In the genomic region with DNA sequence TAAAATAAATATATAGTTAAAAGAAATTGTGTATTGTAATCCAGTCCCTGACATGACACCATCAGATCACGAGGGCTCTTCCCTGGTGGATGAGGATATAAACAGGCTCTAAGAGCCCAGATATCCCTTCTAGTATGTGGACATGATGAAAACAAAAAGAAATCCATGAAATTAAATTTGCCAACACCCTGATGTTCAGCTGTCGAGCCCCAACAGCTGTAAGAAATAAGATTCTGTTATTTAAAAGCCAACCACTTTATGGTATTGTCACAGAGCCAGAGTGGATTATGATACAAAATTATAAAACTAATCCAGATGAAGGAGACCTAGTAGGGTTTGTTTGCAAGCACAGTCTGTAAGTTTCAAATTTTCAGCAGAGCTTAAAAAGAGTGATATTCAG, we compare ENCODE assay signal across 22 mouse cellular contexts.
"Had no signal": no experiment of that assay in that cellular context is flagged by ENCODE, and none has a peak within 500 bp of the region (broad histone marks: within the 10 kb centered on the region; RNA-seq: fewer than 3 reads in every experiment).

No protein-coding gene starts in this region.

- H3K27ac ChIP-seq: lung, embryonic 15.5 days; macrophage; midbrain, embryonic 13.5 days; midbrain, embryonic 15.5 days; neural tube, embryonic 13.5 days; neural tube, embryonic 15.5 days; stomach, embryonic 15.5 days; stomach, postnatal 0 days had no signal

- H3K36me3 ChIP-seq: lung, embryonic 15.5 days; midbrain, embryonic 13.5 days; midbrain, embryonic 15.5 days; neural tube, embryonic 13.5 days; neural tube, embryonic 15.5 days; stomach, embryonic 15.5 days had no signal

- H3K9ac ChIP-seq: liver, postnatal 0 days; lung, embryonic 15.5 days; midbrain, embryonic 13.5 days; midbrain, embryonic 15.5 days; neural tube, embryonic 13.5 days; neural tube, embryonic 15.5 days; stomach, embryonic 15.5 days had no signal

- H3K27me3 ChIP-seq: lung, embryonic 15.5 days; megakaryocyte, embryonic 14.5 days; midbrain, embryonic 13.5 days; midbrain, embryonic 15.5 days; neural tube, embryonic 13.5 days; neural tube, embryonic 15.5 days; stomach, embryonic 15.5 days had no signal

- H3K9me3 ChIP-seq: lung, embryonic 15.5 days; megakaryocyte, embryonic 14.5 days; midbrain, embryonic 13.5 days; midbrain, embryonic 15.5 days; neural tube, embryonic 13.5 days; neural tube, embryonic 15.5 days; stomach, embryonic 15.5 days had no signal

- H3K4me1 ChIP-seq: lung, embryonic 15.5 days; megakaryocyte, embryonic 14.5 days; midbrain, embryonic 13.5 days; midbrain, embryonic 15.5 days; neural tube, embryonic 15.5 days; stomach, embryonic 15.5 days had no signal

- DNase-seq: liver, postnatal 0 days; lung, adult 2 months; lung, postnatal 14 days; lung, postnatal 36 days; retina, postnatal 1 day; right cerebral cortex, adult 18-20 months; right cerebral cortex, postnatal 25 days; right cerebral cortex, postnatal 4 days; thymus, adult 2 months; thymus, postnatal 25 days; thymus, postnatal 4 days had no signal

- H3K4me3 ChIP-seq: lung, embryonic 15.5 days; megakaryocyte, embryonic 14.5 days; midbrain, embryonic 13.5 days; midbrain, embryonic 15.5 days; neural tube, embryonic 13.5 days; neural tube, embryonic 15.5 days; stomach, embryonic 15.5 days had no signal

- H3K4me2 ChIP-seq: lung, embryonic 15.5 days; midbrain, embryonic 11.5 days; midbrain, embryonic 13.5 days; midbrain, embryonic 15.5 days; neural tube, embryonic 13.5 days; neural tube, embryonic 15.5 days; stomach, embryonic 15.5 days had no signal

- ATAC-seq: liver, postnatal 0 days; lung, postnatal 0 days; midbrain, embryonic 13.5 days; midbrain, embryonic 15.5 days had no signal
